Mouse (Mus musculus) lung, embryonic 16.5 days (tissue): ENCODE results near the gene Id1. TPM values are rescaled to one million over a fixed set of nuclear protein-coding genes. Genes with fewer than 3 reads are reported as not detected.

ENCODE experiments used
- ATAC-seq: fragments of 200-750 bp; cut with Nextera tagmentation; 2 replicates; pipeline ENCODE4 v1.8.0; 2017; ENCODE audit warnings: low read depth, mild to moderate bottlenecking, moderate library complexity
- H3K27ac ChIP-seq: fragments of 300-500 bp; sonication (generic); 2 replicates; pipeline ENCODE4 v1.5.1; 2014; ENCODE audit warnings: mild to moderate bottlenecking, control low read depth, low read length
- H3K27me3 ChIP-seq: fragments of 300-500 bp; sonication (generic); 2 replicates; pipeline ENCODE4 v1.6.1; 2014; ENCODE audit warnings: low read depth, low read length, mixed read lengths; ENCODE audit not compliant: control insufficient read depth, insufficient read depth
- H3K36me3 ChIP-seq: fragments of 300-500 bp; sonication (generic); 2 replicates; pipeline ENCODE4 v1.6.1; 2014; ENCODE audit warnings: low read length; ENCODE audit not compliant: control insufficient read depth, insufficient read depth
- H3K4me1 ChIP-seq: fragments of 300-500 bp; sonication (generic); replicated peaks from 2 replicates; pipeline ENCODE4 v1.6.1; 2014; ENCODE audit warnings: low read length, mixed read lengths; ENCODE audit not compliant: control insufficient read depth, insufficient read depth
- H3K4me2 ChIP-seq: fragments of 300-500 bp; sonication (generic); 2 replicates; pipeline ENCODE4 v1.6.1; 2014; ENCODE audit warnings: low read depth, low read length, control low read depth
- H3K4me3 ChIP-seq: fragments of 300-500 bp; sonication (generic); 2 replicates; pipeline ENCODE4 v1.5.1; 2014; ENCODE audit warnings: mild to moderate bottlenecking, low read length, control low read depth
- H3K9ac ChIP-seq: fragments of 300-500 bp; sonication (generic); 2 replicates; pipeline ENCODE4 v1.6.1; 2014; ENCODE audit warnings: low read length, control low read depth
- H3K9me3 ChIP-seq: fragments of 300-500 bp; sonication (generic); 2 replicates; pipeline ENCODE4 v1.6.1; 2016; ENCODE audit warnings: low read length; ENCODE audit not compliant: control insufficient read depth
- WGBS: fragments of 180-500 bp; shearing (Covaris S2); extraction: QIAGEN DNeasy Blood & Tissue Kit; methylation state at CpG from one replicate; pipeline ENCODE4 v1.1.7; 2014; 5-methylcytosine and 5-hydroxymethylcytosine counted together
- polyA plus RNA-seq: library from polyadenylated mRNA; unstranded; fragments of >200 nt; fragmentation: Nextera tagmentation; extraction: Ambion mirVana; gene quantifications from 2 replicates; pipeline ENCODE4 v1.2.1, GENCODE M21; 2015

Id1 gene
- polyA plus RNA-seq, 1 experiment from 2014 or later = 189 TPM

DNA sequence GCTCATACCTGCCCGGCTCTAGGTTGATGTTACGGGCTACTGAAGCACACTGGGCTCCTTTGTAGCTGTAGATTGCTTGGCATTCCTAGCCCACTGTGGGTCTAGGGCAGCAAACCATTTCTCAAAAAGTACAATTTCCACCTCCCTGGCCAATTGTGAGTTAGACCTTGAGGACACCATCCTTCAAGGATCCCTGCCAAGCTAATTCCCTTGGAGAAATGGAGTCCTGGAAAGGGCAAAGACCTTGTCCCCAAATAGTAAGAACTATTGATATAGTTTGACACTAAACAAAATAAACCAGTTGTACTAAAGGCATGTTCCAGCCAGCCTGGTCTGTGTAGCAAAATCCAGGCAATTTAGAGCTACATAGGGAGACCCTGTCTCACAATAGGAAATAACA is 2.3 kb downstream of the Id1 start:
- H3K4me1 ChIP-seq = peaks cover 54% of the 10 kb centered on the region
- H3K27me3 ChIP-seq = no peaks in the 10 kb centered on the region
- 36% methylated on average over 2 of the region's 2 CpGs for WGBS
- no peaks in the 10 kb centered on the region for H3K36me3 ChIP-seq
- H3K4me2 ChIP-seq = peak overlapping the region; percentile 93
- no peaks in the 10 kb centered on the region for H3K9me3 ChIP-seq
- H3K4me3 ChIP-seq = peak overlapping the region; percentile 78
- ATAC-seq = no peak
- peak overlapping the region; percentile 90 for H3K9ac ChIP-seq
- H3K27ac ChIP-seq = peak overlapping the region; percentile 98

DNA sequence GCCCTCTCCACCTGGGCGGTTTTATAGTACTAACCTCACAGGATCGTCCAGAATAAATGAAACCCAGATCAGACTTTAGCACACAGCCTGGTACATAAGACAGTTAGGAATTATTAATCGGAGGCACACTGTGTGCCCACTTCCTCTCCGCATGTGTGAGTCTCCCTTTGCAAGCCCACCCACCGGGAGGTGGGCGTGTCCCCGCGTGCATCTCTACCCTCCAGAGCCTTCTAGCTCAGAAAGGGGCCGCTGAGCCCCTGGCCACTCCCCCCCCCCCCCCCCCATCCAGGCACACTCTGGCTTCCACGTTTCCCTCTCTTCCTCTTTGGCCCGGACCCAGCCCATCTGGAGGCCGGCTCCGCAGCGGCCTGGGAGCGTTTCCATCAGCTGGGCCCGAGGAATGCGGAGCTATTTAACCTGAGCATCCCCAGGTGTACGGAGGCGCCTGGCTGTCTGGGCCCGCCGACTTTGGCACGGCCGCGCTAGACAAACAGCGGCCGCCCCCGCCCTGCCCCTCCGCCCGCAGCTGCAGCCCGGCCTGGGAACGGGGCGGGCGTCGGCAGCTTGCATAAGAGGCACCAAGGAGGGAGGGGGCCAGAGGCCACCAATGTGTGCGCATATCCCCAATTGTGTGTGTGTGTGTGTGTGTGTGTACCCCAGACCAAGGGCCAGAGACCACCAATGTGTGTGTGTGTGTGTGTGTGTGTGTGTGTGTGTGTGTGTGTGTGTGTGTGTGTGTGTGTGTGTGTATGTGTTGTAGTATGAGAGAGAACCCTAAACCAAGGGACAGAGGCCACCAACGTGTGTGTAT is 3.2 kb downstream of the Id1 start:
- peak overlapping the region; percentile 93 for H3K4me2 ChIP-seq
- no peaks in the 10 kb centered on the region for H3K36me3 ChIP-seq
- ATAC-seq = peak; percentile 68
- peak overlapping the region; percentile 90 for H3K9ac ChIP-seq
- under 1% methylated on average over 35 of the region's 36 CpGs for WGBS
- H3K4me1 ChIP-seq = peaks cover 50% of the 10 kb centered on the region
- H3K9me3 ChIP-seq = no peaks in the 10 kb centered on the region
- H3K27ac ChIP-seq = peak overlapping the region; percentile 98
- H3K4me3 ChIP-seq = peak overlapping the region; percentile 78
- no peaks in the 10 kb centered on the region for H3K27me3 ChIP-seq

DNA sequence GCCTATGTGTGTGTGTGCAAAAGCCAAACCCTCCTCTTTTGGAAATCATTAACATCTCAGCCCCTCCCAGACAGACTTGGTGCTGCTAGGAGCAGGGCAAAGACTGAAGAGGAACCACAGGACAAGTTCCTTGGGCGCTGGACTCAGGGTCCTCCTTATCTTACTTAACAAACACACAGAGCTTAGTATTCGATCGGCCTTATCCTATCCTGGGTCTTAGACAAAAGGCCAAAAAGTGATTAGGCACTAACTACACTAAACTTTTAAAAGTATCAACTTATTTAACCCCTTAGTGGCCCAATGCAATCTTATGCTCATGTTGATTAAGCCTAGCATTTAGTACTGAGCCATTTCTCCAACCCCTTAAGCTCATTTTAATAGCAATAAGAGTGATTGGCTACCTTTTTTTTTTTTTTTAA is 3.8 kb downstream of the Id1 start:
- Histone ChIP-seq H3K4me3 (no peak overlapping the region), H3K9ac (peak overlapping the region; percentile 49), H3K36me3 (no peaks in the 10 kb centered on the region)

DNA sequence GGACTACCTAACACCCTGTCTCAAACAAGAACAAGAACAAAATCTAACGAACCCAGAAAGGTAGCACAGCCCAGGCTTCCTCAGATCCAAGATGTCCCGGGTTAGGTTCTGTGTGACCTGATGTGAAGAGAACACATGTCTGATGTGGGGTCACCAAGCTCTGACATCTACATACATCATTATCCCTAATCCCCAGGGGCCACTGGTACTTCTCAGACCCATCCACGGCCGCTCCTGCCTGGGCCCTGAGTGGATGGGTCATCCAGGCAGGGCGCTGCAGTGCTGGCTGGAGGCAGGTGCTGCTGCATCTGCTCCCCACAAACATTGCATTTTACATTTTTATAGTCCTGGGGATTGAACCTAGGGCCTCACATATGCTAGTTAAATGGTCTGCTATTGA is 4.4 kb downstream of the Id1 start:
- Histone ChIP-seq H3K4me1 (peaks cover 43% of the 10 kb centered on the region), H3K4me2 (no peak overlapping the region; the same call in 1 of the 2 replicates), H3K27ac (peak overlapping the region; percentile 98), H3K36me3 (no peaks in the 10 kb centered on the region), H3K27me3 (no peaks in the 10 kb centered on the region), H3K4me3 (no peak overlapping the region), H3K9ac (peak overlapping the region; percentile 51), H3K9me3 (no peaks in the 10 kb centered on the region)
- 73% methylated on average over 5 of the region's 5 CpGs for WGBS
- no peak for ATAC-seq

More for the DNA sequence above, 3.8 kb downstream of the Id1 start:
- 9% methylated on average over 3 of the region's 3 CpGs for WGBS
- Histone ChIP-seq H3K9me3 (no peaks in the 10 kb centered on the region), H3K27ac (peak overlapping the region; percentile 98), H3K27me3 (no peaks in the 10 kb centered on the region), H3K4me1 (peaks cover 45% of the 10 kb centered on the region), H3K4me2 (peak overlapping the region; percentile 93)
- ATAC-seq = peak; percentile 27

DNA sequence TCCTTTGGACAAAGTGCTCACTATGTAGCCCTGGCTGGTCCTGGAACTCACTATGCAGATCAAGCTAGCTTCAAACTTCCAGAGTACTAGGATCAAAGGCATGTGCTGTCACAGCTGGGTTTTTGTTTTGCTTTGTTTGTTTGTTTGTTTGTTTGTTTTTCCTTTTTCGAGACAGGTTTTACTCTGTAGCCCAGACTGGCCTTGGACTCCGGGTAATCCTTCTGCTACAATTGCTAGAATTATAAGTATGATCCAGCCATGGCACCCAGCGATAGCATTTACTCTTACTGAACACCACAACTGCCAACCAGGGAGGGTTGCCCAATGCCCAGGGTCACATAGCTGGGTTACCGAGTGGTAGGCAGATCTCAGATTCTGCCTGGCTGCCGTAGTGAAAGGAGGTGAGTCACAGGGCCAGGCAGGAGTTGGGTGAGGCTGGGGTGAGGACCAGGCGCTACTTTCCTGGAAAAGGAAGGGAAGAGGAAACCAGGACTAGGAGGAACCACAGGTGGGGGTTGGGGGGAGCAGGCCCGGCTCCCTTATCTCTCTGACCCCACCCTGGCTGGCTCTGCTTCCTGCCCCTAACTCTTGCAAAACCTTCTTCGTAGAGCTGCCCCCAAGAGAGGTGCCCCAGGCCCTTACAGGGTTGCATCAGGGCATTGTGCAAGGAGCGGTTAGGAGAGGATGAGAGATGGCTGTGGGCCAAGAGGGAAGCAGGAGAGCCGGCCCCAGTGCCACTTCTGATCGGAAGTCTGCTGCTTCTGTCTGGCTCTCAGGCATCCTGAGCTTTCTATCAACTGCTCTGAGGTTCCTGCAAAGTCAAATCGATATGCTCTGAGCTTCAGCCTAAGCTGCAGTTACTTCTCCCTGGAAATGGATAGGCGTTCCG is 5.3 kb downstream of the Id1 start:
- Histone ChIP-seq H3K4me3 (peak overlapping the region; percentile 8; the same call in 1 of the 2 replicates), H3K27ac (peak overlapping the region; percentile 98), H3K27me3 (no peaks in the 10 kb centered on the region), H3K4me1 (peaks cover 42% of the 10 kb centered on the region), H3K9ac (peak overlapping the region; percentile 38), H3K4me2 (peak overlapping the region; percentile 39), H3K9me3 (no peaks in the 10 kb centered on the region), H3K36me3 (no peaks in the 10 kb centered on the region)
- peak; percentile 58 for ATAC-seq
- WGBS = 17% methylated on average over 14 of the region's 14 CpGs

DNA sequence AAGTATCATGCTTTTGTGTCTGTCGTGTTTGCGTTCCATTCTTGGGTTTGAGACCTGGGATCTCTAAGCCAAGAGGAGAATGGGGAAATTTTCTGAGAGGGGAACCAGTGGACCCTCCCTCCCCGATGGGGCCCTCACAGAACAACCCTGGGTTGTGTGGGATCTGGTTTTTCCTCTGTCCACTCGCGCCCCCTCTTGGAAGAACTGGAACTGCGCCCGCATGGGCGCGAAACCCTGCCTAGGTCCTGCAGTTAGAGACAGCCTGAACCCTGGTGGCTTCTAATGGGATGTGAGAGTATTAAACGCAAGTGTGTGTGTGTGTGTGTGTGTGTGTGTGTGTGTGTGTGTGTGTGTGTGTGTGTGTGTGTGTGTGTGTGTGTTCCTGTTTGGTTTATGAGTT is 6.4 kb downstream of the Id1 start:
- H3K9ac ChIP-seq = peak overlapping the region; percentile 38; the same call in 1 of the 2 replicates
- peak overlapping the region; percentile 98 for H3K27ac ChIP-seq
- no peaks in the 10 kb centered on the region for H3K9me3 ChIP-seq
- peaks cover 42% of the 10 kb centered on the region for H3K4me1 ChIP-seq
- H3K36me3 ChIP-seq = no peaks in the 10 kb centered on the region
- no peak overlapping the region for H3K4me3 ChIP-seq
- 24% methylated on average over 10 of the region's 10 CpGs for WGBS
- no peaks in the 10 kb centered on the region for H3K27me3 ChIP-seq
- no peak for ATAC-seq
- H3K4me2 ChIP-seq = peak overlapping the region; percentile 39; the same call in 1 of the 2 replicates

DNA sequence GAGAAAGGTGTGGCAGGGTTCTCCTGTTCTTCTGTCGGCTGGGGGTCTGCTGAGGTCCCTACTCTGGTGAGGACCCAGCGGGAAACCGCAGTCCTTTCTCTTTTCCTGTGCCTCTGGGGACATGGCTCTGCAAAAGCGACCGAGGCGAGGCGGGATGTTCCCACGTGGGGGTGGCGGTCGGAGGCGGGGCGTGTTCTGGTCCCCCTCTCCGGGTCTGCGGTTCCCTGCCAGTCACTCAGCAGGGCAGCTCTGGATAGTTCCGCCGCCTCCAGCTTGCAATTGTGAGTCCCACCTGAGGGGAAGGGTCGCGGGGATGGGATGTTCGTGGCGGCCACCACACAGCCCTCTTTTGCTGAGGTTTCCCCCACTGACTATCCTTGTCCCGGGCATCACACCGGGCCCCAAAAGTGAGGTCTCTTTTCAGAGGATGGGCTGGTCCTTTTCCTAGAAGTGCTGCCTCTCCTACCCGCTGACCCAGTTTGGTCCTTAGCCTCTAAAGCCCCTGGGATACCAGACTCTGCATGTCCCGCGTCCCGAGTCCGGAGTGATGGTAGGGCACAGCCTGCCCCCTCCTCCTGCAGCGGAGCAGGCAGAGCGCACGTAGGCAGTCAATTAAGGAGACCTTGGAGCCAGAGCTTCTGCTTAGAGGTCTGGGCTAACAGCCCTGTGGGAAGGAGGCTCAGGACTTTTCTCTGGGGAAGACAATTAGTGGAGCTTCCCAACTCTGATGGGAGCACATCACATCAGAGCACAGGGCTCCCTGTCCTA is 18.1 kb downstream of the Id1 start, which contains the start of gene Cox4i2:
Gene Cox4i2 (plus strand): TSS at position 230 of the 768 bp plus-strand sequence.
- H3K9me3 ChIP-seq = no peaks in the 10 kb centered on the region
- 5% methylated on average over 30 of the region's 30 CpGs for WGBS
- no peak within 1 kb of the TSS for H3K27ac ChIP-seq
- ATAC-seq = peak; percentile 59
- peak within 1 kb of the TSS; percentile 46 for H3K4me3 ChIP-seq
- peak within 1 kb of the TSS; percentile 61 for H3K9ac ChIP-seq
- H3K4me2 ChIP-seq = peak within 1 kb of the TSS; percentile 67
- H3K36me3 ChIP-seq = no peaks in the 10 kb centered on the region
- H3K27me3 ChIP-seq = no peaks in the 10 kb centered on the region; the same call in 1 of the 2 replicates
- H3K4me1 ChIP-seq = peaks cover 19% of the 10 kb centered on the region

DNA sequence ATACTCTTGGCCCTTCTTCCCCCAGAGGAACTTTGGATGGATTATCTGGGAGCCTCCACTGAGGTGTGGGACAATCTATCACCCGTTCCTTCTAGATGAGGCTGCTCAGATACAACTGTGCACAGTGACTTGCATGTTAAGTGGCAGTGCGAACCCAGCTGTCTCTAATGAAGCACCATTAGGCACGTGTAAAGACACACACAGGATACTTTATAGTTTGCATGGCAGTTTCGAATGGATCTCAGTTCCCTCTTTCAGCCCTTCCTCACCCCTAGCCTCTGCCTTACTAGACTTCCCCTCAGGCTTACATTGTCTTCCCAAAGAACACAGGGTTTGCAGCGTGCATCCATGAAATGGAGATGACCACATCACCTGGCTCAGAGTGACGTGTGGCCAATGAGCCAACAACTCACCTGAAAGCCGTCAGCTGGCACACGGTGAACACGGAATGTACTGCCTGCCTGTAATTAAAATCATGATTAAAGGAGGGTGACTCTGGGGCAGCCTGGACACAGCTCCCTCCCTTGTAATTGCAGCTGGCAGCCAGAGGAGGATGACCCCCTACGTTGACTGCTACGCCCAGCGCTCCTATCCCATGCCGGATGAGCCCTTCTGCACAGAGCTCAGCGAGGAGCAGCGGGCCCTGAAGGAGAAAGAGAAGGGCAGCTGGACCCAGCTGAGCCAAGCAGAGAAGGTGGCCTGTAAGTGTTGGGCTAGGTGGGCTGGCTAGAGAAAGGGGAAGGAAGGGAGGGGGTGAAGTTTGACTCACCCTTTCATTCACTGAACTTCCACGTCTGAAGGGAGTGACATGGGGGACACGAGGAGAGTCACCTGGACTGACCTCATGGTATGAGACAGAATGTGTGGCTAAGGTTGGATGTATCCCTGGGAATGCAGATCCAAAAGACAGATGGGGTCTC is 20.7 kb downstream of the Id1 start:
- WGBS = 74% methylated on average over 17 of the region's 17 CpGs
- H3K9me3 ChIP-seq = no peaks in the 10 kb centered on the region
- no peak overlapping the region for H3K4me2 ChIP-seq
- H3K27ac ChIP-seq = no peak overlapping the region
- ATAC-seq = no peak
- peaks cover 19% of the 10 kb centered on the region for H3K4me1 ChIP-seq
- H3K36me3 ChIP-seq = no peaks in the 10 kb centered on the region
- H3K4me3 ChIP-seq = no peak overlapping the region
- no peaks in the 10 kb centered on the region; the same call in 1 of the 2 replicates for H3K27me3 ChIP-seq
- H3K9ac ChIP-seq = no peak overlapping the region
